Mouse (Mus musculus) left cerebral cortex, adult 6 months (tissue): Measurements from ENCODE around the gene Lgalsl. TPM values are rescaled to one million over a fixed set of nuclear protein-coding genes. Genes with fewer than 3 reads are reported as not detected.

Experiments
- long read RNA-seq, 2 experiments: library from polyadenylated mRNA; unstranded; transcript quantifications; one replicate each; pipeline ENCODE4 v2.0.0; 2019 to 2020
- polyA plus RNA-seq: library from polyadenylated mRNA; unstranded; fragments of <200 nt; fragmentation: Nextera tagmentation; gene quantifications from 2 replicates; pipeline ENCODE4 v1.2.3, GENCODE M21; 2021

Gene Lgalsl
- polyA plus RNA-seq, result 65.3 and 66.2 TPM in 2 replicates
- long read RNA-seq, experiment 1, transcript Lgalsl-201 (5 exons, 3,362 nt), result major isoform, 474 of 561 reads
- long read RNA-seq, experiment 1, transcript Lgalsl-203 (4 exons, 913 nt), result minor isoform, 37 of 561 reads
- long read RNA-seq, experiment 1, partial matches to known transcripts, result 7 of 561 reads
- long read RNA-seq, experiment 1, other reads (novel, unspliced or antisense), result 43 of 561 reads
- long read RNA-seq, experiment 2, transcript Lgalsl-203 (4 exons, 913 nt), result minor isoform, 9 of 104 reads
- long read RNA-seq, experiment 2, transcript Lgalsl-201 (5 exons, 3,362 nt), result major isoform, 66 of 104 reads
- long read RNA-seq, experiment 2, partial matches to known transcripts, result 2 of 104 reads
- long read RNA-seq, experiment 2, other reads (novel, unspliced or antisense), result 27 of 104 reads

GRCm38 (mm10) chr11:20830686-20831505 lies at the start of gene Lgalsl:
TSS of gene Lgalsl (minus strand) at chr11:20831056.

Other genes with a start within 250 kb of the Lgalsl start
- gene Aftph, start 89.5 kb downstream of the Lgalsl start, polyA plus RNA-seq, result 17.6 and 22.2 TPM in 2 replicates